Mouse (Mus musculus) adrenal gland, adult 18-20 months (tissue): ENCODE data around the gene Zc3h7a. TPM values are rescaled to one million over a fixed set of nuclear protein-coding genes. Genes with fewer than 3 reads are reported as not detected.

ENCODE experiments used
- DNase-seq, 2 experiments: peaks; one replicate each; pipeline ENCODE4 v3.0.0; 2021 to 2022; ENCODE audit warnings: low spot score in 2 of 2
- total RNA-seq, 2 experiments: library from RNA; stranded (reverse); gene quantifications; 1 replicate in 1 of 2; 2 replicates in 1 of 2; pipeline ENCODE4 v1.2.3; 2021

The Zc3h7a gene
- total RNA-seq, 2 experiments from 2014 or later: 62.7 to 79.7 TPM

GRCm38 (mm10) chr16:11154500-11154899 is 21.7 kb downstream of the Zc3h7a start:
- no peak for DNase-seq

DNA sequence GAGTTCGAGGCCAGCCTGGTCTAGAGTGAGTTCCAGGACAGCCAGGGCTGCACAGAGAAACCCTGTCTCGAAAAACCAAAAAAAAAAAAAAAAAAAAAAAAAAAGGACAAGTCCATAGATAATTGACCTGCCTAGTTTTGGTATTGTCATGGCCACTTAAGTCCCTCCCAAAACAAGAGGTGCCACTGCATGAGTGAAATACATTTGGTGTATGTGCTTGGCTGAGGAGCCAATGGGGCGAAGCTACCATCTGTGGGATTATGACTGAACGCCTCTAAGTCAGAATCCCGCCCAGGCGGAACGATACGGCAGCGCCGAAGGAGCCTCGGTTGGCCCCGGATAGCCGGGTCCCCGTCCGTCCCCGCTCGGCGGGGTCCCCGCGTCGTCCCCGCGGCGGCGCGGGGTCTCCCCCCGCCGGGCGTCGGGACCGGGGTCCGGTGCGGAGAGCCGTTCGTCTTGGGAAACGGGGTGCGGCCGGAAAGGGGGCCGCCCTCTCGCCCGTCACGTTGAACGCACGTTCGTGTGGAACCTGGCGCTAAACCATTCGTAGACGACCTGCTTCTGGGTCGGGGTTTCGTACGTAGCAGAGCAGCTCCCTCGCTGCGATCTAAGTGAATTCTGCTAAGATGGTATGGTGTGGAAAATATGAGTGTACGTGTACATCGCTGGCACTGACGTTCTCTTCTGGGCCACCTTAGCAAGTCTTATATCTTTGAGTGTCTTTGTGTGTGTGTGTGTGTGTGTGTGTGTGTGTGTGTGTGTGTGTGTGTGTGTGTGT is 32.3 kb downstream of the Zc3h7a start:
- DNase-seq: peak; percentile 100

GRCm38 (mm10) chr16:11134348-11135344 is 41.5 kb downstream of the Zc3h7a start, which contains the start of gene Txndc11:
Gene Txndc11 (minus strand): TSS chr16:11134650.
- DNase-seq: peak; percentile 99

GRCm38 (mm10) chr16:11133476-11134347 is 42.5 kb downstream of the Zc3h7a start:
- DNase-seq: no peak

- DNase-seq: no peak
Observed at GRCm38 (mm10) chr16:11132839-11133238, 43.4 kb downstream of the Zc3h7a start.

DNA sequence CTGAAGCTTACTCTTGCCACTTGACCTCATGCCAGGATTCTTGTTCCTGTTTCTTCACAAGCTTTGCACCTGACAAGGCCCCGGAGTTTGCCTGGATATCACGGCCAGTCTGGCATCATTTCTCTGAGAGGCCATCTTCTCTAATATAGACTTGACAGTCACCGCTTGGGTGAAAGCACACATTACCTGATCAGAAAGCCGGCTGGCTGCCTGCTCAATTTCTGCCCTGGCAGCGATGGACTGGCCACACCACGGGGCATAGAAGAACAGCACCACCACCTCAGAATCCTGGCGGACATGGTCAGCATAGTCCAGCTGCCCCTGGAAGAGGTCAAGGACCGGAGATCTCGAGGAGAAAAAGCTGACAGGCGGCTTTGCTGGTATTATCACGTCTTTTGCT is 47.9 kb downstream of the Zc3h7a start:
- DNase-seq: no peak

DNA sequence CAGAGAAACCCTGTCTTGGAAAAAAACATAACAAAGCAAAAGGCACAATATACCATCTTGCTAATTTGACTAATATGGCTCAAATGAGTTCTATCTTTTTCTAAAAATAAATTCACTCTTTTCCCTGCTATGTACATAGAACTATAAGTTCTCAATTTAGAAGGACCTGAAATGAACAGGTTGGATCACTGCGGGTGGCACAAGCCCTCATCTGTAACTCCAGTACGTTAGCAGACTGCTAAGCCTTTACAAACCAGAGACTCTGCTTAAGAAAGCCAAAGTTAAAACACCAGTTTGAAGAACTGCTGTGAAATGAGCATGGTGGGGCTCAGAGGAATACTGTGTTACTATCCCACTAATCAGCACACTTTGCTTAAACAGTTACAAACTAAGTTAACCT is 50.8 kb downstream of the Zc3h7a start:
- no peak for DNase-seq

- no peak for DNase-seq
Observed at GRCm38 (mm10) chr16:11124110-11124509, 52.1 kb downstream of the Zc3h7a start.

DNA sequence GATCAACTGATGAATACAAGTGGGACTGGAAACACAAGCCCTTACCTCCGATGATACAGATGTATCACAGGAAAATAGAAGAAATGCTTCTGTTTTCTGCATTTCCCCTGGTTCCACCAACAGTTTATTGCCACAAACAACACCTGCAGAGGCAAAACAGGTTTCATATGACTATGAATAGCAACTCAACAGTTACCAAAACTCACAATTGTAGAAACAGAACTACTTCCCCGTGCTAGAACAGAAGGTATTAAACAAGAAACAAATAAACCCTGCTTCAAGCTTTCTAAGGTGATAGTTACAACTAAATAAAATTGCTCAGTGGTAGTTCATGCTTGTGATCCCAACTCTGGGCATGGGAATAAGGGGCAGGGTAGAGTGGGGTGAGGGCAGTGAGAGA is 53.6 kb downstream of the Zc3h7a start:
- DNase-seq: no peak

- no peak for DNase-seq
Observed at GRCm38 (mm10) chr16:11109198-11109740, 66.9 kb downstream of the Zc3h7a start.

DNA sequence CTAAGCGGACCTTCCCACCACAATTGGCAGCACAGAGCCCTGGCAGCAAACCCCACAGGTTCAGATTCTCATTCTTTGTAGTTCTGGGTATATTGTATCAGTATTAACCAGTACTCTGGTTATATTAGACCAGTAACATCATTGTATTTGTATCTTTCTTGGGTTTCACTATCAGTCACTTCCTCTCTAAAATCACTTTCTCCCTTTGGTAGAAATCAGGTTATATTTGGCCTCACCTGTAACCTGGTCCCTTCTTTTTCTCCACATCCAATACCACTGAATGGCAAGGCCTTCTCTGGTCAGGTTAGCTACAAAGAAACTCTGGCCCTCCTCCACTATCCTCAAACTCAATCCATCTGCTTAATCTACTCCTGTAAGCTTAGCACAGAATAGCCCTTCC is 71.3 kb downstream of the Zc3h7a start:
- DNase-seq: no peak

DNA sequence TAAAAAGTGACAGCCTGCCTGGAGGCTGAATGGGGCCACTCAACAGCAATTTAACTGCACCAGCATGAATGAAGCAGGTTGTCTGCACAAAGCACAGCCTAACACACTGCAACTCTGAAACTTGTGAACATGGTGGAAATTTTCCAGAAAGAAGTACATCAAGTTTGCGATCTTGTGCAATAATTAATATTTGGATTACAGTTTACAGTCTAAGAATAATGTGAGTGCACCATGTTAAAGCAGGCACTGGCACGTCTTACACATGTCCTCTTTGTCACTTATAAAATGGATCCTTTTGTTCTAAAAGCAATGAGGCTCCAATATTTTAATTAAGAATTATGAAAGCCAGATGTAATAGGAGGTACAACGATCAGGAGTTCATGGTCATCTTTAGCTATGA is 78.9 kb downstream of the Zc3h7a start:
- no peak for DNase-seq

DNA sequence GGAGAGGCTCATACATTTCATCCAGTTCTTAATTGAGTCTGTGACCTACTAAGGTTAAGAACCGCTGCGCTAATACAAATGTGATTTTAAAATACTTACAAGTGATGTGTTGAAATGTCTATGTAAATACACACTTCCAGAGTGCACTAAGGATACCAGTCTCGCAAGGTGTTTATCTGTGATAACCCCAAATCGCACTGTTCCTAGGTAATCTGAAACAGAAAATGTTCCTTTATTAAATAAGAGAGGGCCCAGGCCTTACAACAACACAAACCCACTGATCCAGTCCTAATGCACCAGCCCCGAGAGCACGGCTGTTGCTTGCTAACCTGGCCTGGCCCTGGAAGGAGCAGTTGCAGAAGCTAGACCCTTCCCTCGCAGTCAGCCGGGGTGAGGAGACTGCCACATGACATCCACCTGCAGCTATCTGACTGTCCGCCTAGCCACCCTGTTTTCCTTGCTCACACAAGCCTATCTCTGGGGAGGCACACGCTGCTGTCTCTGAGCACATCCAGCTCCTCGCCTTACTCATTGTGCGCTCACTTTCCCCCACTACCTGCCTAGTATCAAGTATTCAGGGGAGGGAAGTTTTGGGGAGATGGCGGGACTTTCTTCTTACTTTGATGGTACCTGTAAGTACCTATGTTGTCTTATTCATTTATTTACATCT is 82.3 kb downstream of the Zc3h7a start:
- no peak for DNase-seq

GRCm38 (mm10) chr16:11092523-11092922 is 83.7 kb downstream of the Zc3h7a start:
- DNase-seq: no peak

DNA sequence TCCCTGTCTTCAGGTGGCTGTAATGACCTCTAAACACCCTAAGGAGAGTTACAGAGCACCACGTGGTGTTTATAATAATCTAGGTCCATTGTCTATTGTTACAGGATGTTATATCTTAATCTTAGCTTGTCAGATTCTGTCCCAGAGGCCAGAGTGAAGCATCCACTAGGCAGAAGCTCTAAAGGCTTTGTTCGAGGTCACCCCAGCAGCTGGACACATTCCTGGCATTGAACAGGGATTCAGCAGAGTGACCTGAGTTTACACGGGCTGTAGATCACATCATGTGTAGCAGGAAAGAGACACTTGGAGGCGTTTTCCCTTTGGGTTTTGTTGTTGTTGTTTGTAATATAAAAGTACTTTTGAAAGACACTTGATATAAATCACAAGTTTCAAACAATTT is 84.1 kb downstream of the Zc3h7a start:
- DNase-seq: no peak

DNA sequence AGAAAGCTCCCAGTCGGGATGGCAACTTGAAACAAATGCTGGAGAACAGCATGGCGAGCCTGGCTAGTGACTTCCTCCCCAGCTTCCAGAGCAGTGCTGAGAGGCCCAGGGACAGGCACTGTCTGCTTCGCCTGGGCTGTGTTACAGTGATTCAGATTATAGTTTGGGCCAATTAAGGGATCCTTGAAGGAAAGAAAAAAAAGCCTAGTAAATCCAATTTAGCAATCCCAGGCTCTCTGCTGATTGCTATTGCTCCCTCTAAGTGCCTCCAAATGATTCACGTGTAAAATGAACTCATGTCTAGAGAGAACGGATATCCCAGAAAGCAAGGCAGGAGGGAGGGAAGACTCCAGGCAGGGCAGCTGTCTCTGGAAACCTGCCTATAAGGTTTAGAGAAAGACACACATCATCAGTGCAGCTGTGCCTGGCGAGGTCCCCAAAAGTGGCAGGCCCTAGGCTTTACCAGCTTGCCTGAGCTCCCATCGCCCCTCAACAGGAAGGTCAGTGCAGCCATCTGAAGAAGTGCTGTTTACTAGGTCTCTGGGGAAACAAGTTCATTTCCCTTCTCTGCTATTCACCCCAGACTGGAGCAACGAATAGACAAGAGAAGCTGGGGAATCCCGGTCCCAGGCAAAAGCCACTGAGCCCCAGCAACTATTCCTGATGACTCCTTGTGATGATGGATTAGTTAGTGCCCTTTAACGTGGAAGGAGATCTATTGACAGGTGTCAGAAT is 85.2 kb downstream of the Zc3h7a start:
- DNase-seq: no peak

GRCm38 (mm10) chr16:11086856-11087588 is 89.2 kb downstream of the Zc3h7a start:
- DNase-seq: no peak
